Mouse (Mus musculus): ENCODE measurements at regions not wholly inside any gene's neighbourhood (a gene's known extent, or its start where the extent isn't known, plus 50 kb on each side); places are given as distances from the start of the nearest gene placed in this dataset.
A peak's percentile ranks its signal among the peaks of the same experiment; 100 is the strongest.

GRCm38 (mm10) chr7:145050729-145051128, 111.0 kb upstream of the Ccnd1 start:
- Histone ChIP-seq H3K4me1 (ENCODE audit: control insufficient read depth, insufficient read depth, low read length) (peaks cover 8% of the 10 kb centered on the region), H3K4me3 (replicated peaks; ENCODE audit: extremely low read depth, low read depth, low read length) (no peak overlapping the region)
- TF ChIP-seq POLR2A (IDR thresholded peaks at IDR 0.05; ENCODE audit: borderline replicate concordance, extremely low read depth, low read depth, low read length) = no peak
- TF ChIP-seq CTCF (IDR thresholded peaks at IDR 0.05; ENCODE audit: insufficient read depth, low read length) = no peak
- WGBS = 85% methylated on average over 3 of the region's 3 CpGs
- no peak for DNase-seq

DNA sequence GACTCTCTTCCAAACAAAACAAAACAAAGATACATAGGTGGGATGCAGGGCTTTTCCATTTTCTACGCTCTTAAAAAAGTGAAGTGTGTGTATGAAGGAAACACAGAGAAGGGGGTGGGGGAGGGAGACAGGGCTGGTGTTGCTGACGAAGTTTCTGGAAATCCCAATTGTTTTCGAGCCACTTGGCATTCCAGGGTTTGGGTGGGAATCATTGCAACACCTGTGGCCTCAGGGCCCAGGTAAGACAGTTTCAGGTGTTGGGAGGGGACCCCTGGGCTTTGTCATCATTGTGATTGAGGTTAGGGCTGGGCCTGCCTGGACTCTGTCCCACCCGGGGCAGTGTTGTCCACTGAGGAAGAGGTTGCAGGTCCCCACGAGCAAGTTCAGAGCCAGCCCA, 108.8 kb upstream of the Ccnd1 start:
- no peak overlapping the region for H3K4me3 ChIP-seq (replicated peaks; ENCODE audit: extremely low read depth, low read depth, low read length)
- TF ChIP-seq CTCF (IDR thresholded peaks at IDR 0.05; ENCODE audit: insufficient read depth, low read length) (no peak), POLR2A (IDR thresholded peaks at IDR 0.05; ENCODE audit: borderline replicate concordance, extremely low read depth, low read depth, low read length) (no peak)
- WGBS = 67% methylated on average over 5 of the region's 5 CpGs
- H3K4me1 ChIP-seq (ENCODE audit: control insufficient read depth, insufficient read depth, low read length) = peaks cover 10% of the 10 kb centered on the region
- no peak for DNase-seq

DNA sequence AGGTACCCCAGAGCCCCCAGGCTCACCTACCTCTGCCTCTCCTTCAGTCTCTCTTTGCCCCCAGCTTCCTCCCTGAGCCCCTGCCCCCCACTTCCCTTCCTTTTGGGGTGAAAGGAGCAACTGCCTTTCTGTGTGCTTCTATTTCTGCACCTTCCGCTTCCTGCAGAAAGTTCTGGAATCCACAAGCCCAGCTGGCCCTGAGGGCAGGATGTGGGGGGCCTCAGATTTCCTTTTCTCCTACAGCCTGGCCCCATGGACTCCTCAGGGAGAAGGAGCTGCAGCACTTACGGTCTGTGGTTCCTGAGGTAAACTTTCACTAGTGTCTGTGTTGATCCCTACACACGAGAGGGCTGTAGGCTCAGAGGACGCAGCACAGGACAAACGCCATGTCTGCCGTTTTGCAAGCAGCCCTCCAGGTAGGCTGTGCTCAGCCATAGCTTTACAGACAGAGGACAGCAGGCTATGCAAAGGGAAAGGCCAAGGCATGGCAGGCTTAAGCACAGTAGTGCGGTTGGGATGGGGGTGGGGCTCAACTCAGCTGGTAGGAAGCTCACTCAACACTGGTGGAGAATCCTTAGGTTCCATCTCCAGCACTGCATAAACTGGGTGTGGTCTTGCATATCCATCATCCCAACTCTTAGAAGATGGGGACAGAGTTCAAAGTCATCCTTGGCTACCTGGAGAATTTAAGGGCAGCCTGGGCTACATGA, 108.2 kb upstream of the Ccnd1 start:
- no peak for DNase-seq
- TF ChIP-seq CTCF (IDR thresholded peaks at IDR 0.05; ENCODE audit: insufficient read depth, low read length) (no peak), POLR2A (IDR thresholded peaks at IDR 0.05; ENCODE audit: borderline replicate concordance, extremely low read depth, low read depth, low read length) (no peak)
- 57% methylated on average over 7 of the region's 7 CpGs for WGBS
- H3K4me3 ChIP-seq (replicated peaks; ENCODE audit: extremely low read depth, low read depth, low read length) = no peak overlapping the region
- H3K4me1 ChIP-seq (ENCODE audit: control insufficient read depth, insufficient read depth, low read length) = peaks cover 10% of the 10 kb centered on the region

DNA sequence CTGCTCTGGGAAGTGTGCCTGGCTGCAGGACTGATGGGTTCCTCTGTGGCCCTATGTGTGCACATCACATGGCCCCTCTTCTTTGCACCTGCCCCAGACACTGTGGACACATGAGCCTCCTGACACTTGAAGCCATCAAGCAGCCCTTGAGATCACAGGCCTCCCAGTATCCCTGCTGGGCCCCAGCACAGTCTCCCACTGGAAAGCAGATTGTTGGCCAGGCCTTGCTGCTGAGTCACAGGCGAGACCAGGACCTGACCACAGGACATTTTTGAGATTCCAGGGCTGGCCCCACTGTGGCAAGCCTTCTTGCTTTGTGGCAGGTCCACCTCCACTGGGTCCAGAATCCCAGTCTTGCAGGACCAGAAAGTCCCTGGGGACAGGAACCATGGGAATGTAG, 105.5 kb upstream of the Ccnd1 start:
- TF ChIP-seq CTCF (IDR thresholded peaks at IDR 0.05; ENCODE audit: insufficient read depth, low read length) (no peak), POLR2A (IDR thresholded peaks at IDR 0.05; ENCODE audit: borderline replicate concordance, extremely low read depth, low read depth, low read length) (no peak)
- no peak for DNase-seq
- H3K4me1 ChIP-seq (ENCODE audit: control insufficient read depth, insufficient read depth, low read length) = peaks cover 8% of the 10 kb centered on the region
- H3K4me3 ChIP-seq (replicated peaks; ENCODE audit: extremely low read depth, low read depth, low read length) = no peak overlapping the region
- 68% methylated on average over 1 of the region's 1 CpGs for WGBS

DNA sequence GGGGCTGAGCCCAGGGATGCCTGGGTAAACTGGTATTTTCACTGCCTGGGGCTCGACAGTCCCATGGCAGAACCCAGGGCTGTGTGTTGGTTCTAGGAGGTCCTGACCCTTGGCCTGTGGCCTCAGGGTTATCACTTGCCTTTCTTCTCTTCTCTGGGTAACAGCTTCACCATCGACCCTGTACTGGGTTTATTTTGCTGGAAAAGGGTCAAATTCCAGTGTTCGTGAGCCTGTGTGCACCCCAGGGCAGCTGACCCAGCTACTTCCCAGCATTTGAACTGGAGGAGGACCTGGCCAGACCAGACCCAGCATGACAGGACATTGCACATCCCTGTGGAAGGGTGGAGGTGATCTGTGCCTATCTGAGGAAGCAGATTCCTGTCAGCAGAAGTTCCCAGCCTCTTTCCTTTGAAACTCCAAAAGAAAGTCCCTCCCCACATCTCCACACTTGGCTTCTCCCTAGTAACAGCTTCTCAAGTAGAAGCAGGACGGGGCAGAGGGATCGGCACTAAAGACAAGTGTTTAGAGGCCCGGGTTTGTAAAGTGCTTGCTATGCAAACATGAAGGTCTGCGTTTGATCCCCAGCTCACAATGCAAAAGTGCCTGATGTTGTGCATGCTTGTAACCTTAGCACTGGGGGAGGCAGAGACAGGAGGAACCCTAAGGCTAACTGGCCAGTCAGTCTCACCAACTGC, 103.9 kb upstream of the Ccnd1 start:
- WGBS = 47% methylated on average over 7 of the region's 7 CpGs
- TF ChIP-seq CTCF (IDR thresholded peaks at IDR 0.05; ENCODE audit: insufficient read depth, low read length) (no peak), POLR2A (IDR thresholded peaks at IDR 0.05; ENCODE audit: borderline replicate concordance, extremely low read depth, low read depth, low read length) (no peak)
- no peak for DNase-seq

DNA sequence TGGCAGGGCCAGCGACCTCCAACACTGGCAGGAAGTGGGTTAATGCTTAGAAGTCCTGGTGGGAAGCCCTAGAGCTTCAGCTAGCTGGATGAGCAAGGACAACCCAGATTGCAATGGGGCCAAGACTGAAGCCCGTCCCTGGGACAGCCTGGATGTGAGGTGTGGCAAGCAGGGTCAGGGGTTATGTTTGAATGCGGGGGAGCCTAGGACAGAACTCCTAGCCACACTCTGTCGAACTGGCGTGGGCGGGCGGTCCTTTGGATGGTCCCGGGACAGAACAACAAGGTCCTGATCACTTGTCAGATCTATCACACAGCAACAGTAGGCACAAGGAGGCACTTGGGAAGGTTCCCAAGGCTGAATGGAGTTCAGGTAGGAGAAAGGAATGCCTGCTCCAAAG, 101.1 kb upstream of the Ccnd1 start:
- DNase-seq = no peak
- Histone ChIP-seq H3K4me3 (replicated peaks; ENCODE audit: extremely low read depth, low read depth, low read length) (no peak overlapping the region), H3K4me1 (ENCODE audit: control insufficient read depth, insufficient read depth, low read length) (peaks cover 2% of the 10 kb centered on the region; the same call in 1 of the 2 replicates)
- TF ChIP-seq POLR2A (IDR thresholded peaks at IDR 0.05; ENCODE audit: borderline replicate concordance, extremely low read depth, low read depth, low read length) (no peak), CTCF (IDR thresholded peaks at IDR 0.05; ENCODE audit: insufficient read depth, low read length) (no peak)
- 79% methylated on average over 8 of the region's 8 CpGs for WGBS

More for the DNA sequence above, 103.9 kb upstream of the Ccnd1 start:
- no peak overlapping the region for H3K4me3 ChIP-seq (replicated peaks; ENCODE audit: extremely low read depth, low read depth, low read length)
- peaks cover 5% of the 10 kb centered on the region; the same call in 1 of the 2 replicates for H3K4me1 ChIP-seq (ENCODE audit: control insufficient read depth, insufficient read depth, low read length)

GRCm38 (mm10) chr7:145034385-145034784, 94.7 kb upstream of the Ccnd1 start:
- TF ChIP-seq CTCF (IDR thresholded peaks at IDR 0.05; ENCODE audit: insufficient read depth, low read length) = no peak
- no peak for TF ChIP-seq POLR2A (IDR thresholded peaks at IDR 0.05; ENCODE audit: borderline replicate concordance, extremely low read depth, low read depth, low read length)
- WGBS = 81% methylated on average over 1 of the region's 1 CpGs
- Histone ChIP-seq H3K4me3 (replicated peaks; ENCODE audit: extremely low read depth, low read depth, low read length) (no peak overlapping the region), H3K4me1 (ENCODE audit: control insufficient read depth, insufficient read depth, low read length) (peaks cover 8% of the 10 kb centered on the region)
- no peak for DNase-seq

DNA sequence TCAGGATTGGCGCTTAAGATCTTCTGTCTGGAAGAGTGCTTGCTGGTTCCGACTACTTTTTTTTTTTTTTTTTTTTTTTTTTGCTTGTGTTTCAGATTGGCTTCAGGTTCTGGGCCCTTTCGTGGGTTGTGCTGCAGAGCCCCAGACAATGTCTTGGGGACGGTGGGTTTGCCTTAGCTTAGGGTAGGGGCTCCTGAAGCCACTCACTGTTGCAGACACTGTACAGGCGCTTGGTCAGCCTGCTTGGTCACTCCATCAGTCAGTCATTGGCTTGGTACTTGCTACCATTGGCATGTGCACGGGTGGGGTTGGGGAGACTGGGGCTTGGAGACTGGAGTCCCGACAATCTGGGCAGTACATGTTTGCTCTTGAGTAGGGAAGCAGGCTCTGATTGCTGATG, 91.5 kb upstream of the Ccnd1 start:
- H3K4me1 ChIP-seq (ENCODE audit: control insufficient read depth, insufficient read depth, low read length) = peaks cover 10% of the 10 kb centered on the region
- DNase-seq = no peak
- TF ChIP-seq CTCF (IDR thresholded peaks at IDR 0.05; ENCODE audit: insufficient read depth, low read length) = no peak
- no peak for TF ChIP-seq POLR2A (IDR thresholded peaks at IDR 0.05; ENCODE audit: borderline replicate concordance, extremely low read depth, low read depth, low read length)
- WGBS = 29% methylated on average over 7 of the region's 7 CpGs
- peak overlapping the region; percentile 36 for H3K4me3 ChIP-seq (replicated peaks; ENCODE audit: extremely low read depth, low read depth, low read length)

DNA sequence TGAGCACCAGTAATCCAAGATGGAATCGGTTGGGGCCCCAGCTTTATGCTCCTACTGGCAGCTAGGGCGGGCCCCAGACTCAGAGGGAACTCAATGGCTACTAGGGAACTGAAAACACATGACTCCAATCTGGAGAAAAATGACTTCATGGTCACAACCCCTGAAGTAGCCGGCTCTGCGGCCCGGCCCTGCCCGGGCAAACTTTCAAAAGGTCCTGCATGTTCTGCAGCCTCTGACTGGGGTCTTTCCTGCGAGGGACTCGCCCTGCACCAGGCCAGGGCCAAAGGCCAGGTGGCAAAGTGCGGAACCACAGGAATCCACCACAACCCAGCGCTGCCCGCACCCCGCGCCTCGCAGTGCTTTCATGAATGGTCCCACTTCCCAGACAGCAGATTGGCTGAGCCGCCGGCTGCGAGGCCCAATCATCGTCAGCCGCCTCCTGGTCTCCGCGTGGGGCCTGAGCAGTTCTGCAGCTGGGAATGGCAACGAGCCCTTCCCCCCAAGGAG, 91.0 kb upstream of the Ccnd1 start:
- WGBS = 1% methylated on average over 22 of the region's 22 CpGs
- TF ChIP-seq CTCF (IDR thresholded peaks at IDR 0.05; ENCODE audit: insufficient read depth, low read length) (no peak), POLR2A (IDR thresholded peaks at IDR 0.05; ENCODE audit: borderline replicate concordance, extremely low read depth, low read depth, low read length) (no peak)
- H3K4me3 ChIP-seq (replicated peaks; ENCODE audit: extremely low read depth, low read depth, low read length) = peak overlapping the region; percentile 37
- peaks cover 10% of the 10 kb centered on the region for H3K4me1 ChIP-seq (ENCODE audit: control insufficient read depth, insufficient read depth, low read length)
- peak; percentile 74 for DNase-seq
